Mouse (Mus musculus) spleen, postnatal 14 days (tissue): ENCODE data around the gene Sv2b.
"Not testable (repeated sequence)": the region's sequence is repeated elsewhere in the genome, so short reads cannot be mapped to it uniquely, and the experiment has no call there.

Source experiments
- DNase-seq, 2 experiments: peaks; one replicate each; pipeline ENCODE4 v3.0.0; 2021 to 2022; ENCODE audit warnings: low spot score in 2 of 2

The Sv2b gene

GRCm38 (mm10) chr7:75216180-75216579, 92.9 kb downstream of the Sv2b start:
- DNase-seq = no peak

GRCm38 (mm10) chr7:75209221-75209641, 99.8 kb downstream of the Sv2b start:
- DNase-seq = no peak

- DNase-seq = no peak
These were observed 101.0 kb downstream of the Sv2b start for GRCm38 (mm10) chr7:75207965-75208644.

- DNase-seq = no peak
These were observed 102.4 kb downstream of the Sv2b start for GRCm38 (mm10) chr7:75206671-75207070.

- no peak for DNase-seq
These were observed 103.7 kb downstream of the Sv2b start for GRCm38 (mm10) chr7:75205386-75205785.

- DNase-seq = not testable (repeated sequence)
These were observed 114.2 kb downstream of the Sv2b start for GRCm38 (mm10) chr7:75194919-75195230.

GRCm38 (mm10) chr7:75194158-75194918, 114.7 kb downstream of the Sv2b start:
- no peak for DNase-seq

GRCm38 (mm10) chr7:75190192-75190591, 118.9 kb downstream of the Sv2b start:
- DNase-seq = no peak

GRCm38 (mm10) chr7:75175042-75175441, 134.0 kb downstream of the Sv2b start:
- no peak for DNase-seq

- DNase-seq = no peak
These were observed 141.6 kb downstream of the Sv2b start for GRCm38 (mm10) chr7:75167481-75167880.

- no peak for DNase-seq
These were observed 161.9 kb downstream of the Sv2b start for GRCm38 (mm10) chr7:75147174-75147573.

- no peak for DNase-seq
These were observed 166.3 kb downstream of the Sv2b start for GRCm38 (mm10) chr7:75142800-75143199.

- DNase-seq = no peak
These were observed 167.0 kb downstream of the Sv2b start for GRCm38 (mm10) chr7:75141919-75142700.

GRCm38 (mm10) chr7:75139306-75139705, 169.8 kb downstream of the Sv2b start:
- no peak for DNase-seq

GRCm38 (mm10) chr7:75134710-75135617, 174.1 kb downstream of the Sv2b start:
- DNase-seq = no peak

GRCm38 (mm10) chr7:75128036-75128435, 181.0 kb downstream of the Sv2b start:
- no peak for DNase-seq

- no peak for DNase-seq
These were observed 185.0 kb downstream of the Sv2b start for GRCm38 (mm10) chr7:75124067-75124466.

- no peak for DNase-seq
These were observed 190.9 kb downstream of the Sv2b start for GRCm38 (mm10) chr7:75118022-75118673.

- no peak for DNase-seq
These were observed 198.4 kb downstream of the Sv2b start for GRCm38 (mm10) chr7:75110689-75111088.

- DNase-seq = no peak
These were observed 201.6 kb downstream of the Sv2b start for GRCm38 (mm10) chr7:75107441-75107840.

GRCm38 (mm10) chr7:75103900-75104299, 205.2 kb downstream of the Sv2b start:
- DNase-seq = no peak
